Mouse (Mus musculus) layer of hippocampus, postnatal 25 days (tissue): ENCODE measurements at regions not wholly inside any gene's neighbourhood (a gene's known extent, or its start where the extent isn't known, plus 50 kb on each side); places are given as distances from the start of the nearest gene placed in this dataset.
"Not testable (repeated sequence)": the region's sequence is repeated elsewhere in the genome, so short reads cannot be mapped to it uniquely, and the experiment has no call there.

Experiments used
- DNase-seq, 2 experiments: peaks; one replicate each; pipeline ENCODE4 v3.0.0; 2022; ENCODE audit warnings: mixed read lengths in 2 of 2, low spot score in 1 of 2; ENCODE audit errors: extremely low spot score in 1 of 2

DNA sequence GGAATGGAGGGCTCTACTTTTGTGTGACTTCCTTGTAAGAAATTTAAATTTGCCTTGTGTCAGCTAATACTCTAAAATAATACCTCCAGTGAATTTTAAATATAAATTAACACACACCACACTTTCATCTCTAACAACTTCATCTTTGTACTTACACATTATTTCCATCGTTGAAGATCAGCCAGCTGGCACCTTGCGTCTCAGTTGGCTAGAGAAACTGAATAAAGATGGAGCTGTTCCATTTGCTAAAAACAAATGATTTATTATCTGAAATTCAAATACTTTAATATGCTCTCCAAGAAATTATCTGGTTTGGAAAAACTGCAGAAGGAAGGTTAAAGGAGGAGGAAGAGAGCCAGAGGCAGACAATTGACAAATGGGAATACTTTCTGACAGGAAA lies 122.0 kb upstream of the Gm11096 start:
- peak in 1 of 2 experiments; percentile 10 for DNase-seq

DNA sequence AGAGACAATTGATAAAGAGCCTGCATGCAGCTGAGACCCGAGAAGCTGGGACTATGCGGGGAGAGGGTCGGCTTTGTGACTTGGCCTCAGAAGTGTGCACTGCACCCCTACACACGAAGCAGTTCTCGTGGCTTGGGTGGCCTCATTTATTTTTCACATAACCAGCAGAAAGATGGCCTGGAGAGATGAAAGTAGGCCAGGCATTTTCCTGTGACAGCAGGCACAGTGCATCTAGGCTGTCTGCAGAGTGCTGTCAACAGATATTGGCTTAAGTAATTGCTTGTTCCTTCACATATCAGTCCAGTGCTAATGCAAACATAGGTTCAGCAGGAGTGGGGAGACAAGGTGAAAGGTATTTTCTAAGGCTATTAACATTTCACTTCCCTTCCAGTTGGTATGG lies 124.9 kb upstream of the Gm11096 start:
- no peak for DNase-seq

DNA sequence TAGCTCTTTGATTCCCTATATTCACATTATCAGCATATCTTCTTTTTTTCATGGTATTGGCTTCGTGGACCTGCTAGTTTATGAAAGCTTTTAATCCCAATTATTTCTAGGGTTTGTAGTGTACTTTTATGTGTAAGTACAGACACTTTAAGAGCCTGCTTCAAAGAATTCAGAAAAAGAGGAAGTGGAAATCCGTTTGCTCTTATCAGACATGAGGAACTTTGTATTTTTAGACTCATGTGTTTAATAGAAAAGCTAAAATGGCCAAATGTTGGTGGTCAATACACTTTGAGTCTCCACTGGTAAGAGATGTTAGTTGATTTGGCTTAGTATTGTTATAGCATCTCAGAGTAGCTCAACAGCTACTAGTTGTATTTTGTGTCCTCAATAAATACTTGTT lies 135.7 kb upstream of the Gm11096 start:
- no peak for DNase-seq

DNA sequence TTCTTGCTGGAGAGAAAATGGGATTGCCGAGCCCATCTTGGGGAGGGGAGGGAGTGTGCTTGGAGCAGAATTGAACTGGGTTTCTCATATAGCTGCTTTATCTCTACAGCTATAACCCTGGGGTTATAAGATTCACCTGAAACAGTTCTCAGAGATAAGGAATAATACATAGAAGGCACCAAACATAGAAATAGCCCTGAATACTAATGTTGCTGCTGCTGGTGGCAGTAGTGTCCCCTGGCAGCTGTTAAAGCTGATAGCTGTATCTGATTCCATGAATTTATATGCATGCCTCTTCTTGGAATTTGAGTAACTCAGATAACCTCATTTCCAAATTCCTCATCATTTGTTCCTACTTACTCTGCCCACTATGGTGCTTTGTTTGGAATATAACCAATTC lies 137.0 kb upstream of the Gm11096 start:
- DNase-seq: no peak

DNA sequence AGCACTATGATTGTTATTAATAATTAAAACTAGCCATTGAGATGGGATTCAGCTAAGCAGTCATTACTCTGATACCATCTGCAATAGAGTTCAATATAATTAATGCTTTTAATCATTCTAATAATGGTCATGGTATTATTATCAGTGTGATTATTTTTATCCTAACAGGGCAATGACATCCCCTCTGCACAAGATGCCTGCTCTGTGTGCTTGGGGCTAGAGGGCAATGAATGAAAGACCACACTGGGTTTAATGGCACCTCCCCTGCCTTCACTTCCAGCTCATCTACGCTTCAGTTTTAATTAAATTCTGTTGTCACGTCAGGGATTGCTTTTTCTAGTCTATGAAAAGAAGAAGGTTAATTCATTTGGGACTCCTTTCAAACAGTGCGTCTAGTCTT lies 139.1 kb upstream of the Gm11096 start:
- DNase-seq: no peak

DNA sequence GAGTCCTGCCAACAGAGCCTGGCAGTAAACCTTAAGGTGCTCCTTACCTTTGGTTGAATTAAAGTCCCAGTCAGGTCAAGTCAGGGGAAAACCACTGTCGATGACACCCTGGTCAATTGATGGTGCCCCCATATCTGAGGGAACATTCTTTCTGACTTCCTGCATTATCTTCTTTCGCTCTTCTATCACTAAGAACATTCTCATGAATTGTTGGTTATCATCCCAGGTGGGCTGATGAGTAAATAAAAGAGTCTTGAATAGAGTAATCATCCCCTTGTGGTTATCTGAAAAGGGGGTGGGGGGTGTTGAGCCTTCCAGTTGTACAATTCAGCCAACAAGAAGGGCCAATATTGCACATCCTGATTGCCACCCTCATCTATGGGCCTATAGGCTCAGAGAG lies 149.7 kb upstream of the Gm11096 start:
- DNase-seq: no peak

DNA sequence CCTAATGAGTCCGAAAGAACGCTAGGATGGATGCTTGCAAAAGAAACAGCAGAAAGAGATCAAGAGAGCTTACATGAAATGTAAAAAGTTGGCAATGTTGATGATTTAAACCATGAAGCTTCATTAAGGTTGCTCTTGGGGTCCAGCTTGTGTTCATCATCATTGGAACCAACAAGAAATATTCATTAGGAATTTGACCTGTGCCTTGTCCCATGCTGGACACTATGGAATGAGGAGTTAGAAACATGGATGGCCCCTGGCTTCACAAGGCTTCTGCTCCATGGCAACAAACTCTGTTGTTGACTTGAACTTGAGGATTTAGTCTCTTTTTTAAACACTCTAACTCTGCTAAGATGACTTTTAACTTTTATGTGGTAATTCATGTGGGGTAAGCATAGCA lies 159.0 kb upstream of the Gm11096 start:
- DNase-seq: no peak

DNA sequence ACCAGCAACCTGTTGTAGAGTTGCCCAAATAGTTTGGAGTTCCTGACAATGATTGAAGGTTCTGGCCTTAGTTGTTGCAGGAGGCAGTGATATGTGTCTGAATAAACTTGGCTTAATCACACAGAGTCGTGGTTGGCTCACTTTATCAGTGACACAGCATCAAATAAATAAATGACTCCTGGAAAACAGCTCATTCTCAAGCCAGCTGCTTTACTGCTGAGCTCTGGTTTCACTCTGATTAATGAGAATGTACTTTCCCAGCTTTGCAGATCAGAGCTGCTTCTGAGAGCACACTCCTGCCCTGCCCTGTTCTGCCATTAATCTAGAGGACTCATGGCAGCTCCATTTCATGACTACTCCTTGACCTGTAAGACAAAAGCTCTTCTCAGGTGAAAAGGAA lies 171.3 kb upstream of the Gm11096 start:
- DNase-seq: no peak

DNA sequence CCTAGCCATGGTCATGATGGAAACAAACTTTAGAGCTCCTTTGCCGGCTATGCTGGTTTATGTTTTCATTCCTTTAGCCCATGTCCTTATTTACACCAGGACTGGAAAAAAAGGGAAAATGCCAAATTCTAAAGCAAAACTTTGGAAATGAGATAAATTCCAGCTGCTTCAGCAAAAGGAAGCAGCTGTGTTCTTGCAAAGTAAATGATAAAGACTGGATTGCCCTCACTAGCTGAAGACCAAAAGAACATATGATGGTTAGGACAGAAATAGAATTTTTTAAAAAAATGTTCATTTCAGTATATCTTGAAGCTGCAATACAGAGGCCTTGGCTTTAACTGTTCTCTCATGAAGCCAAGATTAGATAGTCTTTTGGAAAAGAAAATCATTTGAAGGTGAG lies 179.6 kb upstream of the Gm11096 start:
- DNase-seq: no peak

DNA sequence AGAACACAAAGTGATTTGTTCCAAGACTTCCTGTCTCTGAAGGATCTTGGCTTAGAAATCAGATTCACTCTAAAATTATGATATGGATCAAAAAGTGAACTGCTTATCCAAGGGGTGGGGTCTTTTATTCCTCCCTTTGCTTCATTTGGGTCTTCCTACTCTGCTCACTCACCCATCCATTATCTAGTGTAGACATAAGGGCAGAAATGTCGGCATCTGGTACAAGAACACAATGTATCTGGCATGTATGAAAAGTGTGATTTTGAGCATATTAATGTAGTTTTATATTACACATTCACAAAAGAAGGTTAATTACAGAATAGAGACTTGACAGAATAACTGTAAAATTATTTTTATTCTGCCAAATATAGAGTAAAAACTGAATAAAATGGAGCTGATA lies 181.5 kb upstream of the Gm11096 start:
- DNase-seq: no peak

DNA sequence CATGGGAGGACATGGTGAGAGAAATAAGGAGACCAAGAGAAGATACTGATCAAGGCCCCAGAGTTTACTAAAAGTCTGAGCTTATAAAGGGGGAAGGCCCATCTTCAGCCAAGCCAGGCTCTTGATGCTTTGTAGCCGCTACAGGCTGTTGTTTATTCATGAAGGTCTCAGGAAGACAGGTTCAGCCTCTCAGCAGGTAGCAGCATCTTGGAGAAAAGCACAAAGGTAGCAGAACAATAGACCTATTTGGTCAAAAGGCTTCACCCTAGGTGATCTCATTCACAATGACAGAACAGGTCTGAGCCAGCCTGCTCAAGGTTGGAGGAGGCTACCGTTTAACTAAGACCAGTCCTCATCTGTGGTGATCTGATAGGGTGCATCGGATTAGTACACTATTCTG lies 185.5 kb upstream of the Gm11096 start:
- DNase-seq: no peak

DNA sequence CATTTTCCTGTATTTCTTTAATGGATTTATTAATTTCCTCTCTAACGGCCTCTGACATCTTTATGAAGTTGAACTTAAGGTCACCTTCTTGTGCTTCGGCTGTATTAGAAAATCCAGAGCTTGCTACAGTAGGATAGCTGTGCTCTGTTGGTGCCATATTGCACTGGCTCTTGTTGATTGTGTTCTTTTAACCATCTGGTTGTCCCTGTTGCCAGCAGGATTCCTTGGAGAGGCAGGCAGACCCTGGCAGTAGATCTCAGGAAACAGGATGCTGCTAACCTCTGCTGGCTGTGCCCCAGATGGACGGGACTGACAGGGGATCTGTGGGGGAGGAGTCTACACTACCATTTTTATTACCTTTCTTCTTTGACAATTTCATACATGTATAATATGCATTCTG lies 185.9 kb upstream of the Thumpd2 start:
- no peak for DNase-seq

DNA sequence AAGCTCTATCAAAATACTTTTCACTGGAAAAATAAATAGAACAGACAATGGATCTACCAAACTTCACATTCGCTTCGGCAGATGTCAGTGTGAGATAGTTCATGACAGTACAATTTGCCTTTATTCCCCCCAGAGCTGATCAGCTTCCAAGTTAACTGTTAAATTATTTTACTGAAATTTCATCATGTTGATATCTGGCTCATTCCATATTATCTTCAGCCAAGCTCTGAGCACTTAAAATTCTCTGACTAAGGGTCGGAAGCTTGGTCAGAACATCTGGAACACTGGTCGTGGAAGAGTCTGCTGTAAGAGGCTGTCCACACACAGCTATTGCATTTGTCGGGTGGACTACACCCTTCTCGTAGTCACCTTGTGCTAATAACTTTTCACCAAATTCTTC lies 181.3 kb upstream of the Thumpd2 start:
- no peak for DNase-seq

DNA sequence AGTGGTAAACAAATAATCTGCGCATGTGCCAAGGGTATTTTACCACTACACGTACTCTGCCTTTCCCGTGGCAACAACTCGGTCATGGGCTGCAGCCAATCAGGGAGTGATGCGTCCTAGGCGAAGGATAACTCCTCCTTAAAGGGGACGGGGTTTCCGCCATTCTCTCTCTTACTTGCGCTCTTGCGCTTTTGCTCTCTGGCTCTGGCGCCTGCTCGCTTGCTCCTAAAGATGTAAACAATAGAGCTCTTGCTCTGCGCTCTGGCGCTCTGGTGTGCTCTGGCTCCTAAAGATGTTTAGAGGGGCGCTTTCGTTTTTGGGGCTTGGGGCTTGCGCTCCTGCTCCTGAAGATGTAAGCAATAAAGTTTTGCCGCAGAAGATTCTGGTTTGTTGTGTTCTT lies 166.9 kb upstream of the Thumpd2 start:
- not testable (repeated sequence) for DNase-seq

DNA sequence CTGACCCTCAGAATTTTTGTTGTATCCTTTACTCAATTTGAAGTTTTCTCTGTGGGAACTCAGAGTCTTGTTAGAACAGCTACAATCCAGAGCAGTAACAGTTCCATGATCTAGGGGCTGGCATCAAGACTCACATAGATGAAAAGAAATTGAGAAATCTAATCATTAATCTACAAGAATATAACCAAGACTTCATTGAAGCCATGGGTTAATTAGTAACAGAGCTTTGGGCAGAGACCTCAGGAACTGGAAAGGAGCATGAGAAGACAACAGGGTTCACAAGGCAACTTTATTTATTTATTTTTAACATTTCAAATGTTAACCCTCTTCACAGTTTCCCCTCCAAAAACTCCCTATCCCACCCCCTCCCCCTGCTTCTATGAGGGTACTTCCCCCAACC lies 160.4 kb upstream of the Thumpd2 start:
- DNase-seq: no peak

DNA sequence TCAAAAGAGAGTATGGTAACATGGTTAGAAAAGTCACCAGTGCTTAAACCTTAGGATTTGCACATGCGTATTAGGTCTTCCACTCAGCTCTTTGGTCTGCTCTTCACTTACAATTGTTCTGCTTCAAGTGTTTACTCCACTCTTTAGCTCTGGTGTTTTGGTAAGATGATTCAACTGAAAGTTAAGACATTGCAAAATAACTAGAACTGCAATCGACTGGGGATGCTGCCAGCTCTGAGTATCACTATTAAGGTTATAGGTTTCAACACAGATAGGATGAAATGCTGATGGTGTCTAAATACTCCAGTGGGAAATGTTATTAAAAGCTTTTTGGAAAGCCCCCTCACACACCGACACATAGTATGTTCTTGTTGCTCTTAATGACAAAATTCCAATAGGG lies 156.6 kb upstream of the Thumpd2 start:
- no peak for DNase-seq

DNA sequence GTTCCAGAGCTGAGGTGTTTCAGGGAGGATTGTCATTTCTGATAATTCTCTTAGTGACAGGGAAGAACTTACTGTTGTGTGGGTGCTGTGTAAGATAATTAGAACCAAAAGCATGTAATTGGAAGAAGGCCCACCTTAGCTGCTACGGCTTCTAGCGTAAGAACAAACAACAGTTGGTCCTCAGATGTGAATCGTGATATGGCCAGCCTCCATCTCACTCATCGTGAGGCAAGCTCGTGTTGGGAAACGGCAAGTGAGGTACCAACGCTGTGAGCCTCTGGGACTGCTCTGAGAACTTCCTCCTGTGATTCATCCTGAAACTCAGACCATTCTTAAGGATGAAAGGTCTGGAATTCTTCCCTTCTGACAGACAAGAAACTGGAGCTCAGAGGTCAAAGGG lies 150.0 kb upstream of the Thumpd2 start:
- DNase-seq: no peak

DNA sequence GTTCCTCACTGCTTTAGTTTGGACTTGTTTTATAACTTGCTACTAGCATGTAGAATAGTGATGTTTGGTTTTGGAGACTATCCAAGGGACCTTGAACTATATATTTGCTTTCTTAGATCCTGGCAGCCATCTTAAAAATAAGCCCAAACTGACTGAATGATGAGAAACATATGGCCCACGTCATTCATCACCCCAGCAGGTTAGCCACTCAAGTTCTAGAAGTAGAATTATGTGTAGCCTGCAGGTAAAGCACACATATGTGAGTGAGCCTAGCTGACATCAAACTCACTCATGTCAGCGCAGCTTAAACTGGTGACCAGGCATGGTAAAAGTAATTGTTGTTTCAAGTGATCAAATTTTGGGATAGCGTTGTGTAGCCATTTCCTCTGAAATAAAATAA lies 147.2 kb upstream of the Thumpd2 start:
- DNase-seq: no peak

DNA sequence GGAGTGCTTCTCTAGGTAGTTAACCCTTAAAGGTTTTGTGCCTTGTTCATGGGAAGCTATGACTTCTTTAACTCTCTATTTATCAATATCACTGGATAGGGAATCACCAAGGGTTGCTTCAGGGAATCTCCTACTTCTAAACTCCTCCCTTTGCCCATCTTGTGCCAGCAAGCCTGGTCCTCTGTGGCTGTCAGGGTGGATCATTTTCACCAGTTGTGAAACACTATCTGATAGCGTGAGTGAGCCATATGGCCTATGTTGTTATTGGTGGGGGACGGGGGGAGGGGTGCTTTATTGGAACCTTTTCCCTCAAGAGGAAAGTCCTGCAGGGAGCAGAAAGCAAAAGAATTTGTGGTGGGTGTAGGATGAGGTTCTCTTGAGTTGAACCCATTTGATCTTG lies 145.5 kb upstream of the Thumpd2 start:
- DNase-seq: no peak

DNA sequence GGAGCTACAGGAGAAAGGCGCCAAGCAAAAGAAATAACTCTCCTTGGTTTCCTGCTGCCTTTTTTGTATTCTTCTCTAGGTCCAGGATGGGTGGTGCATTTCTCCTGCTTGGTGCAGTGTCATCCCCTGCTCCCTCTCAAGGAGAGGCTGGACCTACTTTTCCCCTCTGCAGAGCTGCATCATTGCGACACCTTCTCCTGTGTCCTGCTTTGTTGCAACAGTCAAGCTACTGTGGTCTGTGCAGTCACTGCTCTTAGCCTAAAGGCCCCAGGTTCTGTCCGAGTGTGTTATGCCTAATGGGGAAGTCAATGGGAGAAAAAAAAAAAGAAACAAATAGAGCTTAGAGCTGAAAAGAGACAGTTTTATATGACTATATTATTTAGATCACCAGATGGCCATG lies 144.4 kb upstream of the Thumpd2 start:
- no peak for DNase-seq

DNA sequence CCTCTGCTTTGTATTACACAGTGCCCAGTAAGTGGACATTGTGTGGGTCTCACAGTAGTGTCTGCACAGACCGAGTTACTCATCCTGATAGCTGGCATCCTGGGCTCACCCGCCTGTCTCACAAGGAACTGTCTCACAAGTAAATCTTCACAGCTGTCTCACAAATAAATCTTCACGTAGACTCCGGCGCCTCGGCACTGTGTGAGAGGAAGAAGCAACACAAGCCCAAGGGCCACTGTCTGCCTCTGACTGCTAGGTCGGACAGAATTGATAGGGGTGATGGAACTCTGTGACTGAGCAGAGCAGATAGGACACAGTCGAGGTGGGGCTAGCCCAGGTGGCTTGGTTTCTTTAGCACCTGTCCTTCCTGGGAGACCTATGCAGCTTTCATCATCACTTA lies 136.2 kb upstream of the Thumpd2 start:
- DNase-seq: no peak

DNA sequence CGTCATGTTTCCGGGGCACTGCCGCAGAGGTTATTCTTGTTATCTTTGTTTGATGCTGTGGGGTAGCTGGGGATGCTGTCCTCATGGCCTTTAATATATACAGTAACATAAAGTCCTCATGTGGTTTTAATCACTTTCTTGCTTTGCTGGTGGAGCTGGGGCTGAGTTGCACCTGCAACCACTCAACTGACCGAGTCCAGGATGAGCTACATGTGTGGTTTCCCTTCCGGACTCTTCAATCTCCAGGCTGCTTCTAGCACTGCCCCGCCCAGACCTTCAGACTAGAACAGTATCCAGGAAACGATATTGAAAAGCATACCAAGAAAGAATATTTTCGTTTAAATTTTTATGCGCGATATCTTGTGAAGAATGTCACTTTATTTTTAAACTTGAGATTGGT lies 129.1 kb upstream of the Thumpd2 start:
- DNase-seq: no peak

DNA sequence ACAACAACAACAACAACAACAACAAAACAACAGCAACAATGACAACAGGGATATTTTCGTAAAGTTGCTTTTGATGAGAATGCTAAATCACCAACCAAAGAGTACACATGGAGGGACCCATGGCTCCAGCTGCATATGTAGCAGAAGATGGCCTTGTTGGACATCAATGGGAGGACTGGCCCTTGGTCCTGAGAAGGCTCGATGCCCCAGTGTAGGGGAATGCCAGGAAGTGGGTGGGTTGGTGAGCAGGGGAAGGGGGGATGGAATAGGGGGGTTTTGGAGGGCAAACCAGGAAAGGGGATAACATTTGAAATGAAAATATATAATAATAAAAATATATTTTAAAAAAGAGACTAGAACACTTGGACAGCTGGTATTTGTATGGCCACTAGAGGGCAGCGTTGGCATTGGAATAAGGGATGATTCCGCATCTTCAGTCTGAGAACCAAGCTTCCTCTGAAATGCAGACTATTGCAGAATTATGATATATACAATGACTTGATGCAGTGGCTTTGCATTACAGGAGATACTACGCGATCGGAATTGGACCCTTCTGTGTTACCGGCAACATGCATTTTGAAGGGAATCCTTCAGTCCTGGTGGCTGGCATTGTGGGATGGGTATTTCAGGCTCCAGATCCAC lies 128.5 kb upstream of the Thumpd2 start:
- peak; percentile 38 to 91 for DNase-seq
